9 mouse cellular contexts compared by ENCODE assay signal in genomic region chr4:45612132-45612531, GRCm38 (mm10).
DNase-seq lines count a peak whose midpoint lies in the region; ATAC-seq and TF ChIP-seq lines count a peak whose summit lies in the region.
"Had no signal": no experiment of that assay in that cellular context is flagged by ENCODE, and none has a peak within 500 bp of the region (broad histone marks: within the 10 kb centered on the region; RNA-seq: fewer than 3 reads in every experiment).

No protein-coding gene starts in this region.

- H3K9me3 ChIP-seq in intestine, embryonic 14.5 days (ENCODE audit: control insufficient read depth, low read length), result 0 out of 2 replicates have a peak, but pooled peaks cover 2% of the 10 kb centered on the region
- H3K9me3 ChIP-seq in intestine, embryonic 16.5 days (ENCODE audit: control insufficient read depth, low read length), result no peaks in the 10 kb centered on the region
- no peaks in the 10 kb centered on the region for H3K9me3 ChIP-seq in E14TG2a.4 (ENCODE audit: low read length)
- H3K9me3 ChIP-seq in heart, postnatal 0 days (replicated peaks; ENCODE audit: control insufficient read depth, low read length), result no peaks in the 10 kb centered on the region
- H3K9me3 ChIP-seq in lung, embryonic 14.5 days (ENCODE audit: low read depth, low read length), result no peaks in the 10 kb centered on the region
- H3K9me3 ChIP-seq in hindbrain, embryonic 14.5 days (ENCODE audit: control insufficient read depth, low read length), result no peaks in the 10 kb centered on the region

- no peak overlapping the region for H3K9ac ChIP-seq in intestine, embryonic 14.5 days (ENCODE audit: low read length)
- H3K9ac ChIP-seq in intestine, embryonic 16.5 days (ENCODE audit: low read depth, low read length), result no peak overlapping the region
- H3K9ac ChIP-seq in heart, postnatal 0 days (replicated peaks; ENCODE audit: low read depth, low read length), result no peak overlapping the region
- H3K9ac ChIP-seq in lung, embryonic 14.5 days, result no peak overlapping the region
- no peak overlapping the region for H3K9ac ChIP-seq in hindbrain, embryonic 14.5 days
- H3K9ac ChIP-seq: limb, embryonic 13.5 days had no signal

- no peaks in the 10 kb centered on the region for H3K27me3 ChIP-seq in intestine, embryonic 14.5 days (replicated peaks; ENCODE audit: control insufficient read depth, insufficient read depth, low read length)
- no peaks in the 10 kb centered on the region; the same call in 1 of the 2 replicates for H3K27me3 ChIP-seq in intestine, embryonic 16.5 days (replicated peaks; ENCODE audit: control insufficient read depth, insufficient read depth, low read length)
- H3K27me3 ChIP-seq in E14TG2a.4 (ENCODE audit: insufficient read depth, low read length), result peaks cover 48% of the 10 kb centered on the region
- no peaks in the 10 kb centered on the region for H3K27me3 ChIP-seq in heart, postnatal 0 days (ENCODE audit: control insufficient read depth, insufficient read depth, low read length)
- H3K27me3 ChIP-seq in lung, embryonic 14.5 days (ENCODE audit: insufficient read depth, low read length), result no peaks in the 10 kb centered on the region
- no peaks in the 10 kb centered on the region for H3K27me3 ChIP-seq in hindbrain, embryonic 14.5 days (ENCODE audit: control insufficient read depth, insufficient read depth, low read length)

- 31% methylated on average over 5 of the region's 5 CpGs for WGBS in intestine, embryonic 14.5 days
- 36% methylated on average over 5 of the region's 5 CpGs for WGBS in intestine, embryonic 16.5 days
- WGBS in bone marrow, adult 2 months, result 17% methylated on average over 5 of the region's 5 CpGs
- WGBS in heart, postnatal 0 days, result 25% methylated on average over 5 of the region's 5 CpGs
- WGBS in lung, embryonic 14.5 days, result 29% methylated on average over 5 of the region's 5 CpGs
- WGBS in hindbrain, embryonic 14.5 days, result 53% methylated on average over 5 of the region's 5 CpGs

- H3K4me2 ChIP-seq in intestine, embryonic 14.5 days (ENCODE audit: low read length), result no peak overlapping the region
- no peak overlapping the region for H3K4me2 ChIP-seq in intestine, embryonic 16.5 days (ENCODE audit: low read depth, low read length)
- H3K4me2 ChIP-seq in heart, postnatal 0 days (ENCODE audit: low read depth, low read length), result no peak overlapping the region
- no peak overlapping the region for H3K4me2 ChIP-seq in lung, embryonic 14.5 days
- H3K4me2 ChIP-seq in hindbrain, embryonic 14.5 days (replicated peaks), result no peak overlapping the region
- H3K4me2 ChIP-seq: limb, embryonic 13.5 days had no signal

- H3K27ac ChIP-seq in intestine, embryonic 14.5 days (ENCODE audit: low read depth), result no peak overlapping the region
- no peak overlapping the region for H3K27ac ChIP-seq in intestine, embryonic 16.5 days (ENCODE audit: low read length)
- no peak overlapping the region for H3K27ac ChIP-seq in bone marrow, adult 2 months (ENCODE audit: control insufficient read depth, insufficient read depth, low read depth, low read length, poor library complexity)
- H3K27ac ChIP-seq in heart, postnatal 0 days (ENCODE audit: low read depth), result no peak overlapping the region
- no peak overlapping the region for H3K27ac ChIP-seq in lung, embryonic 14.5 days (ENCODE audit: low read depth)
- H3K27ac ChIP-seq in hindbrain, embryonic 14.5 days, result no peak overlapping the region
- H3K27ac ChIP-seq: limb, embryonic 13.5 days had no signal

- peak; percentile 69 for TF ChIP-seq CTCF in E14TG2a.4 (conservative IDR thresholded peaks at IDR 0.05; ENCODE audit: low read length)
- peak; percentile 43 for TF ChIP-seq CTCF in bone marrow, adult 2 months (IDR thresholded peaks at IDR 0.05; ENCODE audit: control insufficient read depth, insufficient read depth, low read length)
- peak; percentile 50 for TF ChIP-seq CTCF in heart, postnatal 0 days (IDR thresholded peaks at IDR 0.05; ENCODE audit: low read depth)
- TF ChIP-seq CTCF in lung, embryonic 14.5 days (IDR thresholded peaks at IDR 0.05; ENCODE audit: low read depth), result peak; percentile 62

- no peaks in the 10 kb centered on the region for H3K36me3 ChIP-seq in intestine, embryonic 14.5 days (ENCODE audit: control insufficient read depth, insufficient read depth, low read length)
- no peaks in the 10 kb centered on the region for H3K36me3 ChIP-seq in intestine, embryonic 16.5 days (ENCODE audit: control insufficient read depth, insufficient read depth, low read length)
- H3K36me3 ChIP-seq in E14TG2a.4 (ENCODE audit: insufficient read depth, low read length), result no peaks in the 10 kb centered on the region
- no peaks in the 10 kb centered on the region for H3K36me3 ChIP-seq in heart, postnatal 0 days (replicated peaks; ENCODE audit: control insufficient read depth, insufficient read depth, low read length)
- no peaks in the 10 kb centered on the region for H3K36me3 ChIP-seq in lung, embryonic 14.5 days (ENCODE audit: insufficient read depth)
- no peaks in the 10 kb centered on the region for H3K36me3 ChIP-seq in hindbrain, embryonic 14.5 days (replicated peaks; ENCODE audit: control insufficient read depth, insufficient read depth)
- H3K36me3 ChIP-seq: limb, embryonic 13.5 days had no signal

- peak; percentile 72 for DNase-seq in intestine, embryonic 14.5 days (ENCODE audit: low spot score)
- DNase-seq in heart, postnatal 0 days (ENCODE audit: low spot score), result no peak
- peak; percentile 52 for DNase-seq in lung, embryonic 14.5 days
- DNase-seq in thymus, postnatal 36 days, result peak; percentile 26 to 36
- DNase-seq in hindbrain, embryonic 14.5 days (ENCODE audit: low spot score), result no peak

- no peak for ATAC-seq in intestine, embryonic 14.5 days (replicated peaks; ENCODE audit: low FRiP score, low TSS enrichment, low read depth)
- no peak for ATAC-seq in intestine, embryonic 16.5 days
- ATAC-seq in heart, postnatal 0 days (ENCODE audit: insufficient read depth, low read depth), result peak; percentile 41; the same call in 1 of the 2 replicates
- no peak for ATAC-seq in lung, embryonic 14.5 days (ENCODE audit: insufficient read depth)
- no peak for ATAC-seq in hindbrain, embryonic 14.5 days (ENCODE audit: low FRiP score)

- H3K4me3 ChIP-seq in intestine, embryonic 14.5 days (ENCODE audit: low read depth, low read length), result no peak overlapping the region
- no peak overlapping the region for H3K4me3 ChIP-seq in intestine, embryonic 16.5 days (ENCODE audit: low read length)
- H3K4me3 ChIP-seq in E14TG2a.4 (replicated peaks; ENCODE audit: low read length), result no peak overlapping the region
- H3K4me3 ChIP-seq in bone marrow, adult 2 months (replicated peaks; ENCODE audit: control insufficient read depth, low read depth, low read length), result no peak overlapping the region
- H3K4me3 ChIP-seq in heart, postnatal 0 days (ENCODE audit: low read depth, low read length), result no peak overlapping the region
- no peak overlapping the region for H3K4me3 ChIP-seq in lung, embryonic 14.5 days (ENCODE audit: low read depth, low read length)
- H3K4me3 ChIP-seq in hindbrain, embryonic 14.5 days (replicated peaks; ENCODE audit: low read length), result no peak overlapping the region
- H3K4me3 ChIP-seq: limb, embryonic 13.5 days had no signal

- no peaks in the 10 kb centered on the region for H3K4me1 ChIP-seq in intestine, embryonic 14.5 days (replicated peaks; ENCODE audit: control insufficient read depth, insufficient read depth, low read length)
- no peaks in the 10 kb centered on the region for H3K4me1 ChIP-seq in intestine, embryonic 16.5 days (ENCODE audit: control insufficient read depth, insufficient read depth, low read length)
- peaks cover 10% of the 10 kb centered on the region for H3K4me1 ChIP-seq in E14TG2a.4 (replicated peaks; ENCODE audit: low read depth, low read length)
- H3K4me1 ChIP-seq in bone marrow, adult 2 months (ENCODE audit: control insufficient read depth, insufficient read depth, low read length), result no peaks in the 10 kb centered on the region
- no peaks in the 10 kb centered on the region for H3K4me1 ChIP-seq in heart, postnatal 0 days (ENCODE audit: control insufficient read depth, insufficient read depth)
- H3K4me1 ChIP-seq in lung, embryonic 14.5 days (ENCODE audit: insufficient read depth), result no peaks in the 10 kb centered on the region
- no peaks in the 10 kb centered on the region; the same call in 1 of the 2 replicates for H3K4me1 ChIP-seq in hindbrain, embryonic 14.5 days (replicated peaks; ENCODE audit: control insufficient read depth, insufficient read depth, low read length)
- H3K4me1 ChIP-seq: limb, embryonic 13.5 days had no signal

- no peak for TF ChIP-seq EP300 in heart, postnatal 0 days (IDR thresholded peaks at IDR 0.05; ENCODE audit: low read depth)

- TF ChIP-seq POLR2A in bone marrow, adult 2 months (IDR thresholded peaks at IDR 0.05; ENCODE audit: borderline replicate concordance, control insufficient read depth, low read depth, low read length), result no peak

Comparison
In these comparisons a context has a peak if more than half of its experiments do, and no peak if none do; other contexts are left out.
1. DNase-seq: peak in intestine, embryonic 14.5 days (single experiment), lung, embryonic 14.5 days (single experiment) and thymus, postnatal 36 days (2 of 2); none in heart, postnatal 0 days (single experiment) and hindbrain, embryonic 14.5 days (single experiment).
2. Peak in every context shown above with its lines, with median percentiles within 50 percentile points of each other: CTCF ChIP-seq.